Mouse (Mus musculus): Measurements from ENCODE around the gene Psme3.

GRCm38 (mm10) chr11:101326147-101326546, 10.1 kb downstream of the Psme3 start:
- no peak for TF ChIP-seq EP300 (IDR thresholded peaks at IDR 0.05)
- TF ChIP-seq CTCF (IDR thresholded peaks at IDR 0.05), result no peak

All from lung, postnatal 0 days (tissue).